Mouse (Mus musculus) G1E (cell line): ENCODE results near the gene Dbh.

Experiments used
- CTCF ChIP-seq: IDR thresholded peaks from 2 replicates; pipeline ENCODE4 v1.5.1; 2012; ENCODE audit warnings: low read depth, low read length, inconsistent platforms, mixed read lengths
- GATA1 ChIP-seq: IDR thresholded peaks from 2 replicates; pipeline ENCODE4 v1.6.1; 2012; ENCODE audit warnings: borderline replicate concordance, low read length, inconsistent platforms, mixed read lengths
- GATA2 ChIP-seq: IDR thresholded peaks from 2 replicates; pipeline ENCODE4 v1.6.1; 2012; ENCODE audit warnings: low read depth, low read length, inconsistent platforms, borderline replicate concordance
- TAL1 ChIP-seq: conservative IDR thresholded peaks from 2 replicates; pipeline ENCODE4 v1.6.1; 2012; ENCODE audit warnings: low read depth, low read length, inconsistent platforms, mixed read lengths

- no peak for TF ChIP-seq CTCF
- TF ChIP-seq GATA1: no peak
- TF ChIP-seq GATA2: no peak
- no peak for TF ChIP-seq TAL1
These were observed 33.7 kb downstream of the Dbh start for GRCm38 (mm10) chr2:27198551-27199246.
